Mouse (Mus musculus): ENCODE measurements around the gene Plxna3.

Plxna3 gene

DNA sequence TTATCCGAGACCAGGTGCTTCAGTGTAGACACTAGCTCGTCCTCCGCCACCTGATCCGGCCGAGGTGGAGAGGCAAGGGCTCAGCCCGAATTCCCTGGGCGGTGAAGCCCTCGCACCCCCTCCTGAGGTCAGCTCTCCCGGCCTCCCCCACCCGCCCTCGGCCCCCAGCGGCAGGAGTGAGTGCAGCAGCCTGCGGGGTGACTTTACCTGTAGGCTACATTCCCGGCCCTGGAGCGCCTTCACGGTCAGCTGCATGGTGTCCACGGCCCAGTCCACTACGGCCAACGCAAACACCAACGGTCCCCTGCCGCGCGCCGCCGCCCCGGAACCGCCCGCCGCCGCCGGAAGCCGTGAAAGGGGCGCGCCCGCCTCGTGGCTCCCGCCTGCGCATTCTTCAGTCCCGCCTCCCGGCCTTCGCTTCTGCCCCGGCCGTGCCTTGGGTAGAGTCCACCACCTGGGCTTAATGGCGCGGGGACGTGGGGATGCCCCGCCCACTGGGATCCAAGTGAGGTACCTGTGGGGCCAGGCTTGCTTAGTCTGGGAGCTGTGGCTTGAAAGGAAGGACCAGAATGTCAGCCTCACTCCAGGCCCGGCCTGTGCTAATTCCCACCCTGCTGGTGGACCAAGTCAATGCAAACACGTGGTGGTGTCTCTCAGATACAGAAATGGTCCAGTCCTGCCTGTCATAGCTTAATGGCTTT, 39.5 kb downstream of the Plxna3 start:
- peak; percentile 75 for DNase-seq

DNA sequence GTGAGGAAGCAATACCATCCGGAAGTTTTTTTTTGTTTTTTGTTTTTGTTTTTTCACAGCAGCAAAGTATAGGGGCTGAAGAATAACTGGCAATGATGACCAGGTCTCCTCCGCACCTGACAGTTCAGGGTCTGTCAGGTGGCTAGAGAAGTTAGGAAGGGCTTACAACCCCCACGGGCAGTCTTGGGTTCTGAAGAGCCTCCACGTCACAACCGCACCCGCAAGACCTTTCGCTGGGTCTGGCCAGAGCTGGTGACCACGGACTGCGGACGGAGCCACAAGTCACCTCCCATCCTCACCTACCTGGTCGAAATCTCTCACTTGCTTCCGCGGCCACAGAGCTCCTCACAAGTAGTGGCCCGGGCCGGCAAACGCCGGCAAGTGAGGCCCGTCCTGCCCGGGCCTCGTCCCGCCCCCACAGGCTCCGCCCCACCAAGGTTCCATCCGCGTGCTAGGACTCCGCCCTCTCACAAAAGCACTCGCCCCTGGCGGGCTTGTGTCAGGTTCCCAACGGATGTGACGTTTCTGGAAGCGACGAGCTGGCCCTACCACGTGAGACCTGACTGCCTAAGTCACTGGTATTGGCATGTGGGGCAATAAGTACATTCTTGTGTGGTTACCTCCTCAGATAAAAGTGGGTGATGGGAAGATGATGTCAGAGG, 44.2 kb downstream of the Plxna3 start, which contains the start of the genes Ubl4a and Slc10a3:
Gene Ubl4a, minus strand, starts transcription at position 331 of the 662 bp plus-strand sequence.
Gene Slc10a3, minus strand, starts transcription at position 462 of the 662 bp plus-strand sequence.
- DNase-seq = peak; percentile 84

DNA sequence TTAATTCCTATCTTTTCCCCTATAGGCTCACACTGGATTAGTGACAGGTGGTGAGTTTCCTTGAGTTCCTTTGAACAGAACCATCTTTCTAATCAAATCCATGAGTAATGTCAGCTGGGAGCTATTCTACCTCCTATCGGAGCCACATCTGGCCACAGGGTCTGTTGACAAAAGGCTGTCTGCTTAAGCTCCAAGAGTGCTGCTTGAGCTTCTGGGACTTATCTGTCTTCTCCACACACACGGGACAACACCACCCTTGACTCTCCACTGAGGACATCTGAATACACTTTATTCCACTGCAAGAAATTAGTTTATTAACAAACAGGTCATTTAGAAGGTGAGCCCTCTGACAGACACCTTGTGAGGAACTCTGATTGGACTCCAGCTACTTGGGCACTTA, 55.6 kb downstream of the Plxna3 start:
- no peak for DNase-seq

DNA sequence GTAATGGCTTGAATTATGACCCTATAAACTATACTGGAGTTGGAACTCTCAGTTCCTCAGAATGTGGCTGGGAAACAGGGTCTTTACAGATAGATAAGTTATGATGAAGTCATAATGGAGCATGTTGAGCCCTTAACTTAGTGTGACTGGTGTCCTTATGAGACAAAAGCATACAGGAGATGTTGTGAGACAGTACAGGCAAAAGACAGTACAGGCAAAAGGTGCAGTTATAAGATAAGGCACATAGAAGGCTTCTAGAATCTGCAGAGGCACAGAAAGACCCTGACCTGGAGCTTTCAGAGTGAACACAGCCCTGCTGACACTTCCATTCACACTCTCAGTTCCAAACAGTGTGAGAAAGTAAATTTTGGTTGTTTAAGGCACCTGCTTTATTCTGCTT, 59.3 kb downstream of the Plxna3 start:
- no peak for DNase-seq

DNA sequence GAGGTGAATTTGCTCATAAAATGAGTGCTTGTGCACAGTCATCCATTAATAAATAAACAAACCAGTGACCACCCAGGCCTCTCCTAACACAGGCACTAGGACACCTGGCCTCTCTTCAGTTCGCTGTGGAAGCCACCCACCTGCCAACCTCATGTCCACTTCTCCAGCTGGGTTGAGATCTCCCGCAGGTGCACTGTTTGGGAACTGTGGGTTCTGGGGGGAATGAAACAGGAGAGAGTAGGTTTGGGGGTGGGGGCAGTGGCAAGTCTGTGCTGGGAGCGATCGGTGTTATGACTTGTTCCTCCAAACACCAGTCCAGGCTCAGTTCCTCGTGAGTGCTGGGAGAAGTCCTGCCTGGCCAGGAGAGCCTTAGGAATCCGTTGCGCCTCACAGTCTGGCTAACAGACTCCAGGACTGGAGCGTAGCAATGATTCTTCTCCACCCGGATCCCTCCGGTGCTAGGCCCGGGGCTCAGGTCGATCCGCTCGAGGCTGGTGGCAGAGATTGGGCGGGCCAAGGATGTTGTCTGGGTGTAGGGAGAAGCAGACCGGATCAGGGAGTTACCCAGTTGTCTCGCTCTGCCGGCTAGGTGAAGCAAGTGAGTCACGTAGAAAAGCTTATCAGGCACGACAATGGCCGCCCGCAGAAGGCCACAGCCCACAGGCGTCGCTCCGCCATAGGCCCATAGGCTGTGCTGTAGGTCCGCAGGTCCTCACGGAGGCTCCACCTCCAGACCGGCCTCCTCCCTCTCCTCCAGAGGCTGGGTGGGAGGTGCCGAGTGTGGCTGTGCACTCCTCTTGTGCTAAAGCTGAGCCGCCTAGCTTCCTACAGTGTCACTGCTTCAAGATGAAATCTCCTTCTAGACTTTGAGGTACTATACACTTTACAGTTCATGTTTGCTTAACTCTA, 63.9 kb downstream of the Plxna3 start, which contains the start of the genes Fam3a and Ikbkg:
Gene Fam3a, minus strand, starts transcription at position 738 of the 909 bp plus-strand sequence.
Gene Ikbkg, plus strand, starts transcription at position 756 of the 909 bp plus-strand sequence.
- peak; percentile 80 for DNase-seq

Data from lung, postnatal 14 days (tissue).